Comparison of ENCODE assay signal across 13 mouse cellular contexts in the genomic region with DNA sequence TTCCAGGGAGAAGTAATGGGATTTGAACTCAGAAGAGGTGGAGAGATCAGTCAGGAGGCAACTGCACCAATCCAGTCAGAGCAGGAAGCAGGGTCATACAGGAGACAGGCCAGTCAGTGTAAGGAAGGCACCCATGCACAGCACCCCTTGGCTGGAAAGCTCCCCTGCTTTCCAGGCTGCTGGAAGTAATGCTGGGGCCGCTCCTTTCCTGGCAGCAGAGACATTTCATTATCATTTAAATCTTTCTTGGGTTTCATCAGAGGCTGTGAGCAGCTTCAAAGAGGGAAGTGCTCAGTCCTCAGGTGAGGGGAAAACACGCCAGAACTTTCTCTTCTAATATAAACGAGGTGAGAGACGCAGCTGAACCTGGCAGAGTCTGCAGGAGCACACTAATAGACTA.
DNase-seq lines count a peak whose midpoint lies in the region; ATAC-seq lines count a peak whose summit lies in the region.
"Had no signal": no experiment of that assay in that cellular context is flagged by ENCODE, and none has a peak within 500 bp of the region (broad histone marks: within the 10 kb centered on the region; RNA-seq: fewer than 3 reads in every experiment).

No protein-coding gene starts in this region.

- H3K4me3 ChIP-seq in neural tube, embryonic 13.5 days, result no peak overlapping the region
- no peak overlapping the region for H3K4me3 ChIP-seq in embryonic facial prominence, embryonic 14.5 days (ENCODE audit: low read depth, low read length)
- no peak overlapping the region for H3K4me3 ChIP-seq in hindbrain, embryonic 15.5 days
- H3K4me3 ChIP-seq in neural tube, embryonic 15.5 days (replicated peaks), result no peak overlapping the region
- H3K4me3 ChIP-seq: limb, embryonic 15.5 days had no signal

- H3K9ac ChIP-seq in neural tube, embryonic 13.5 days, result no peak overlapping the region
- no peak overlapping the region for H3K9ac ChIP-seq in embryonic facial prominence, embryonic 14.5 days (ENCODE audit: low read depth, low read length)
- no peak overlapping the region for H3K9ac ChIP-seq in hindbrain, embryonic 15.5 days
- H3K9ac ChIP-seq in neural tube, embryonic 15.5 days (replicated peaks), result no peak overlapping the region
- H3K9ac ChIP-seq: limb, embryonic 15.5 days had no signal

- no peak overlapping the region for H3K4me2 ChIP-seq in neural tube, embryonic 13.5 days
- H3K4me2 ChIP-seq in embryonic facial prominence, embryonic 14.5 days (ENCODE audit: low read depth, low read length), result no peak overlapping the region
- no peak overlapping the region for H3K4me2 ChIP-seq in hindbrain, embryonic 15.5 days
- H3K4me2 ChIP-seq in neural tube, embryonic 15.5 days, result no peak overlapping the region
- H3K4me2 ChIP-seq: limb, embryonic 15.5 days had no signal

- H3K27ac ChIP-seq in neural tube, embryonic 13.5 days (replicated peaks), result 0 out of 2 replicates have a peak overlapping the region, but pooled peaks have one; percentile 71
- H3K27ac ChIP-seq in embryonic facial prominence, embryonic 14.5 days (replicated peaks; ENCODE audit: low read depth, low read length), result 0 out of 2 replicates have a peak overlapping the region, but pooled peaks have one; percentile 6
- H3K27ac ChIP-seq in hindbrain, embryonic 15.5 days (replicated peaks), result peak overlapping the region; percentile 85
- peak overlapping the region; percentile 33; the same call in 1 of the 2 replicates for H3K27ac ChIP-seq in neural tube, embryonic 15.5 days (replicated peaks)
- H3K27ac ChIP-seq: limb, embryonic 15.5 days had no signal

- 37% methylated on average over 4 of the region's 4 CpGs for WGBS in neural tube, embryonic 13.5 days
- 21% methylated on average over 4 of the region's 4 CpGs for WGBS in embryonic facial prominence, embryonic 14.5 days
- WGBS in hindbrain, embryonic 15.5 days, result 37% methylated on average over 4 of the region's 4 CpGs
- 27% methylated on average over 4 of the region's 4 CpGs for WGBS in neural tube, embryonic 15.5 days

- no peaks in the 10 kb centered on the region for H3K36me3 ChIP-seq in neural tube, embryonic 13.5 days
- no peaks in the 10 kb centered on the region for H3K36me3 ChIP-seq in embryonic facial prominence, embryonic 14.5 days (ENCODE audit: control insufficient read depth, insufficient read depth, low read length)
- H3K36me3 ChIP-seq in hindbrain, embryonic 15.5 days, result no peaks in the 10 kb centered on the region
- H3K36me3 ChIP-seq in neural tube, embryonic 15.5 days, result no peaks in the 10 kb centered on the region
- H3K36me3 ChIP-seq: limb, embryonic 15.5 days had no signal

- H3K4me1 ChIP-seq in neural tube, embryonic 13.5 days (replicated peaks), result peaks cover 38% of the 10 kb centered on the region
- H3K4me1 ChIP-seq in embryonic facial prominence, embryonic 14.5 days (ENCODE audit: control insufficient read depth, insufficient read depth, low read length), result peaks cover 16% of the 10 kb centered on the region
- peaks cover 51% of the 10 kb centered on the region for H3K4me1 ChIP-seq in hindbrain, embryonic 15.5 days (replicated peaks)
- H3K4me1 ChIP-seq in neural tube, embryonic 15.5 days, result peaks cover 32% of the 10 kb centered on the region

- no peaks in the 10 kb centered on the region for H3K9me3 ChIP-seq in neural tube, embryonic 13.5 days
- no peaks in the 10 kb centered on the region for H3K9me3 ChIP-seq in embryonic facial prominence, embryonic 14.5 days (ENCODE audit: control insufficient read depth, low read length)
- H3K9me3 ChIP-seq in hindbrain, embryonic 15.5 days, result no peaks in the 10 kb centered on the region; the same call in 1 of the 2 replicates
- H3K9me3 ChIP-seq in neural tube, embryonic 15.5 days (replicated peaks), result 0 out of 2 replicates have a peak, but pooled peaks cover 5% of the 10 kb centered on the region
- H3K9me3 ChIP-seq: limb, embryonic 15.5 days had no signal

- no peaks in the 10 kb centered on the region for H3K27me3 ChIP-seq in neural tube, embryonic 13.5 days
- H3K27me3 ChIP-seq in embryonic facial prominence, embryonic 14.5 days (replicated peaks; ENCODE audit: control insufficient read depth, insufficient read depth, low read length), result no peaks in the 10 kb centered on the region
- H3K27me3 ChIP-seq in hindbrain, embryonic 15.5 days, result no peaks in the 10 kb centered on the region
- no peaks in the 10 kb centered on the region for H3K27me3 ChIP-seq in neural tube, embryonic 15.5 days (replicated peaks)
- H3K27me3 ChIP-seq: limb, embryonic 15.5 days had no signal

- DNase-seq in neural tube, embryonic 10.5 days (ENCODE audit: extremely low spot score, low spot score), result no peak
- no peak for DNase-seq in embryonic facial prominence, embryonic 14.5 days (ENCODE audit: low spot score)
- no peak for DNase-seq in frontal cortex, adult 2 months (ENCODE audit: extremely low spot score in 1 of 2, low spot score in 1 of 2)
- DNase-seq in liver, result no peak
- DNase-seq: cerebellum, postnatal 25 days; gastrocnemius, postnatal 14 days; right cerebral cortex, postnatal 4 days had no signal

- ATAC-seq in neural tube, embryonic 13.5 days (ENCODE audit: low read depth), result no peak
- ATAC-seq in embryonic facial prominence, embryonic 14.5 days (ENCODE audit: low read depth), result no peak
- ATAC-seq in hindbrain, embryonic 15.5 days (ENCODE audit: low FRiP score, low read depth), result no peak
- ATAC-seq in neural tube, embryonic 15.5 days (ENCODE audit: low FRiP score), result no peak
- no peak for ATAC-seq in erythroblast, adult 5-6 weeks (replicated peaks; ENCODE audit: low FRiP score, poor library complexity, severe bottlenecking)
- ATAC-seq: activated CD4-positive, CD25-positive, alpha-beta regulatory T cell, adult 4 months had no signal

Comparison
In these comparisons a context has a peak if more than half of its experiments do, and no peak if none do; other contexts are left out.
1. H3K27ac ChIP-seq: peak in every context shown above with its lines; median percentile 85 in hindbrain, embryonic 15.5 days; 71 in neural tube, embryonic 13.5 days; 33 in neural tube, embryonic 15.5 days; 6 in embryonic facial prominence, embryonic 14.5 days.